Mouse (Mus musculus): ENCODE data around the gene Lhfpl4. TPM values are rescaled to one million over a fixed set of nuclear protein-coding genes. Genes with fewer than 3 reads are reported as not detected.

Lhfpl4 gene
- polyA plus RNA-seq, 1 experiment from 2014 or later = 1.2 TPM

Other genes with a start within 250 kb of the Lhfpl4 start
- gene Srgap3, start 248.1 kb downstream of the Lhfpl4 start, polyA plus RNA-seq (2014; fragmentation: Nextera tagmentation; extraction: Ambion mirVana) = 5.5 and 6.8 TPM in 2 replicates
- gene Thumpd3, start 149.2 kb downstream of the Lhfpl4 start, polyA plus RNA-seq (2014; fragmentation: Nextera tagmentation; extraction: Ambion mirVana) = 48.2 and 48.9 TPM in 2 replicates
- gene Setd5, start 118.0 kb downstream of the Lhfpl4 start, polyA plus RNA-seq (2014; fragmentation: Nextera tagmentation; extraction: Ambion mirVana) = 90.0 and 91.5 TPM in 2 replicates
- 36.3 and 40.8 TPM in 2 replicates for gene Mtmr14, start 42.5 kb upstream of the Lhfpl4 start, polyA plus RNA-seq (2014; fragmentation: Nextera tagmentation; extraction: Ambion mirVana)
- gene Cpne9, start 86.9 kb upstream of the Lhfpl4 start, polyA plus RNA-seq (2014; fragmentation: Nextera tagmentation; extraction: Ambion mirVana) = 0.05 and 0.12 TPM in 2 replicates
- gene Brpf1, start 111.8 kb upstream of the Lhfpl4 start, polyA plus RNA-seq (2014; fragmentation: Nextera tagmentation; extraction: Ambion mirVana) = 21.0 and 21.6 TPM in 2 replicates
- gene Ogg1, start 131.6 kb upstream of the Lhfpl4 start, polyA plus RNA-seq (2014; fragmentation: Nextera tagmentation; extraction: Ambion mirVana) = 12.7 and 14.2 TPM in 2 replicates
- gene Camk1, start 148.6 kb upstream of the Lhfpl4 start, polyA plus RNA-seq (2014; fragmentation: Nextera tagmentation; extraction: Ambion mirVana) = 94.8 and 101 TPM in 2 replicates
- gene Tada3, start 182.5 kb upstream of the Lhfpl4 start, polyA plus RNA-seq (2014; fragmentation: Nextera tagmentation; extraction: Ambion mirVana) = 50.5 and 53.4 TPM in 2 replicates
- gene Arpc4, start 182.7 kb upstream of the Lhfpl4 start, polyA plus RNA-seq (2014; fragmentation: Nextera tagmentation; extraction: Ambion mirVana) = 221 and 234 TPM in 2 replicates
- 2.5 and 4.0 TPM in 2 replicates for gene Ttll3, start 193.9 kb upstream of the Lhfpl4 start, polyA plus RNA-seq (2014; fragmentation: Nextera tagmentation; extraction: Ambion mirVana)
- 21.9 and 27.4 TPM in 2 replicates for gene Rpusd3, start 224.0 kb upstream of the Lhfpl4 start, polyA plus RNA-seq (2014; fragmentation: Nextera tagmentation; extraction: Ambion mirVana)
- gene Cidec, start 240.4 kb upstream of the Lhfpl4 start, polyA plus RNA-seq (2014; fragmentation: Nextera tagmentation; extraction: Ambion mirVana) = 2.2 and 3.1 TPM in 2 replicates
- 80.0 and 84.6 TPM in 2 replicates for gene Jagn1, start 247.2 kb upstream of the Lhfpl4 start, polyA plus RNA-seq (2014; fragmentation: Nextera tagmentation; extraction: Ambion mirVana)

Measured in intestine, embryonic 14.5 days (tissue).